9 mouse cellular contexts compared by ENCODE assay signal in genomic region chr4:135985769-135986168, GRCm38 (mm10). TPM values are rescaled to one million over a fixed set of nuclear protein-coding genes. Genes with fewer than 3 reads are reported as not detected.
DNase-seq lines count a peak whose midpoint lies in the region; ATAC-seq and TF ChIP-seq lines count a peak whose summit lies in the region.
"Had no signal": no experiment of that assay in that cellular context is flagged by ENCODE, and none has a peak within 500 bp of the region (broad histone marks: within the 10 kb centered on the region; RNA-seq: fewer than 3 reads in every experiment).

No protein-coding gene starts in this region.

- intact Hi-C loops in left cerebral cortex, adult 2 months (cut with DNase I), result no loop called here

- H3K4me1 ChIP-seq in embryonic facial prominence, embryonic 14.5 days (ENCODE audit: control insufficient read depth, insufficient read depth, low read length), result peaks cover 7% of the 10 kb centered on the region
- H3K4me1 ChIP-seq in intestine, postnatal 0 days (replicated peaks; ENCODE audit: control insufficient read depth, insufficient read depth, low read length), result 0 out of 2 replicates have a peak, but pooled peaks cover 8% of the 10 kb centered on the region
- peaks cover 29% of the 10 kb centered on the region for H3K4me1 ChIP-seq in neural tube, embryonic 13.5 days (replicated peaks)

- DNase-seq in left cerebral cortex, adult 2 months (ENCODE audit: extremely low spot score in 1 of 2, low spot score in 2 of 2), result no peak
- no peak for DNase-seq in left cerebral cortex, adult 18-20 months (ENCODE audit: low spot score in 2 of 2)
- DNase-seq in embryonic facial prominence, embryonic 14.5 days (ENCODE audit: low spot score), result no peak
- DNase-seq in frontal cortex, postnatal 36 days (ENCODE audit: low spot score in 2 of 2), result no peak
- DNase-seq in kidney, postnatal 10 days, result no peak
- DNase-seq in layer of hippocampus, adult 8-10 months (ENCODE audit: low spot score in 2 of 2), result no peak
- DNase-seq: gastrocnemius, postnatal 10 days had no signal

- H3K9ac ChIP-seq in embryonic facial prominence, embryonic 14.5 days (ENCODE audit: low read depth, low read length), result peak overlapping the region; percentile 95
- H3K9ac ChIP-seq in intestine, postnatal 0 days (ENCODE audit: low read depth, low read length), result 0 out of 2 replicates have a peak overlapping the region, but pooled peaks have one; percentile 85
- H3K9ac ChIP-seq in neural tube, embryonic 13.5 days, result peak overlapping the region; percentile 98

- peak overlapping the region; percentile 88 for H3K4me2 ChIP-seq in embryonic facial prominence, embryonic 14.5 days (ENCODE audit: low read depth, low read length)
- H3K4me2 ChIP-seq in intestine, postnatal 0 days (replicated peaks; ENCODE audit: low read depth), result peak overlapping the region; percentile 94
- H3K4me2 ChIP-seq in neural tube, embryonic 13.5 days, result peak overlapping the region; percentile 96

- H3K27ac ChIP-seq in left cerebral cortex, adult 2 months, result no peak overlapping the region
- H3K27ac ChIP-seq in embryonic facial prominence, embryonic 14.5 days (replicated peaks; ENCODE audit: low read depth, low read length), result no peak overlapping the region
- no peak overlapping the region for H3K27ac ChIP-seq in intestine, postnatal 0 days (ENCODE audit: low read depth, low read length)
- H3K27ac ChIP-seq in neural tube, embryonic 13.5 days (replicated peaks), result no peak overlapping the region

- peaks cover 24% of the 10 kb centered on the region for H3K36me3 ChIP-seq in embryonic facial prominence, embryonic 14.5 days (ENCODE audit: control insufficient read depth, insufficient read depth, low read length)
- peaks cover 16% of the 10 kb centered on the region; the same call in 1 of the 2 replicates for H3K36me3 ChIP-seq in intestine, postnatal 0 days (ENCODE audit: control insufficient read depth, insufficient read depth)
- H3K36me3 ChIP-seq in neural tube, embryonic 13.5 days, result peaks cover 37% of the 10 kb centered on the region

- H3K9me3 ChIP-seq in embryonic facial prominence, embryonic 14.5 days (ENCODE audit: control insufficient read depth, low read length), result no peaks in the 10 kb centered on the region
- no peaks in the 10 kb centered on the region for H3K9me3 ChIP-seq in intestine, postnatal 0 days (ENCODE audit: control insufficient read depth)
- H3K9me3 ChIP-seq in neural tube, embryonic 13.5 days, result no peaks in the 10 kb centered on the region

- no peak for ATAC-seq in embryonic facial prominence, embryonic 14.5 days (ENCODE audit: low read depth)
- ATAC-seq in intestine, postnatal 0 days, result no peak
- ATAC-seq in neural tube, embryonic 13.5 days (ENCODE audit: low read depth), result no peak

- WGBS in embryonic facial prominence, embryonic 14.5 days, result 91% methylated on average over 7 of the region's 7 CpGs
- WGBS in intestine, postnatal 0 days, result 75% methylated on average over 7 of the region's 7 CpGs
- 93% methylated on average over 7 of the region's 7 CpGs for WGBS in neural tube, embryonic 13.5 days

- no peak for TF ChIP-seq CTCF in left cerebral cortex, adult 2 months (IDR thresholded peaks at IDR 0.05)
- no peak for TF ChIP-seq CTCF in intestine, postnatal 0 days (IDR thresholded peaks at IDR 0.05; ENCODE audit: low read depth)

- no peaks in the 10 kb centered on the region for H3K27me3 ChIP-seq in embryonic facial prominence, embryonic 14.5 days (replicated peaks; ENCODE audit: control insufficient read depth, insufficient read depth, low read length)
- no peaks in the 10 kb centered on the region for H3K27me3 ChIP-seq in intestine, postnatal 0 days (replicated peaks; ENCODE audit: control insufficient read depth, insufficient read depth, low read length)
- no peaks in the 10 kb centered on the region for H3K27me3 ChIP-seq in neural tube, embryonic 13.5 days

- peak overlapping the region; percentile 93; the same call in 1 of the 2 replicates for H3K4me3 ChIP-seq in left cerebral cortex, adult 2 months
- peak overlapping the region; percentile 99 for H3K4me3 ChIP-seq in embryonic facial prominence, embryonic 14.5 days (ENCODE audit: low read depth, low read length)
- H3K4me3 ChIP-seq in intestine, postnatal 0 days (ENCODE audit: low read depth, low read length), result peak overlapping the region; percentile 89
- peak overlapping the region; percentile 93 for H3K4me3 ChIP-seq in neural tube, embryonic 13.5 days

RNA-seq across cellular contexts. Expression of gene Pithd1, which starts 1.3 kb away (rescaled TPM):
- total RNA-seq in left cerebral cortex, adult 2 months (2021), result 10 to 100 TPM; 75.9 to 95.0 TPM
- total RNA-seq in left cerebral cortex, adult 18-20 months (2021), result 10 to 100 TPM; 93.6 to 94.4 TPM
- 48.3 and 51.4 TPM in 2 replicates for polyA plus RNA-seq in embryonic facial prominence, embryonic 14.5 days (2014; fragmentation: Nextera tagmentation; extraction: Ambion mirVana)
- 56.7 and 57.7 TPM in 2 replicates for polyA plus RNA-seq in intestine, postnatal 0 days (2015; fragmentation: Nextera tagmentation; extraction: Ambion mirVana)
- polyA plus RNA-seq in neural tube, embryonic 13.5 days (2015; fragmentation: Nextera tagmentation; extraction: Ambion mirVana), result 59.0 and 65.1 TPM in 2 replicates
- total RNA-seq in layer of hippocampus, adult 8-10 months (2022), result 10 to 100 TPM; 79.8 to 89.2 (median 83.7) TPM

RNA-seq across cellular contexts. Expression of gene Lypla2, which starts 13.3 kb away (rescaled TPM):
- total RNA-seq in left cerebral cortex, adult 2 months (2021), result 10 to 100 TPM; 92.9 to 96.7 TPM
- 10 to 100 TPM; 94.5 to 97.4 TPM for total RNA-seq in left cerebral cortex, adult 18-20 months (2021)
- 87.6 and 97.8 TPM in 2 replicates for polyA plus RNA-seq in embryonic facial prominence, embryonic 14.5 days (2014; fragmentation: Nextera tagmentation; extraction: Ambion mirVana)
- 90.3 and 94.9 TPM in 2 replicates for polyA plus RNA-seq in intestine, postnatal 0 days (2015; fragmentation: Nextera tagmentation; extraction: Ambion mirVana)
- polyA plus RNA-seq in neural tube, embryonic 13.5 days (2015; fragmentation: Nextera tagmentation; extraction: Ambion mirVana), result 187 and 199 TPM in 2 replicates
- 100 to 1,000 TPM in 2 of 4 experiments, 10 to 100 TPM in 2; 94.3 to 103 (median 98.5) TPM for total RNA-seq in layer of hippocampus, adult 8-10 months (2022)

RNA-seq across cellular contexts. Expression of gene Gale, which starts 22.2 kb away (rescaled TPM):
- 10 to 100 TPM; 22.0 to 22.9 TPM for total RNA-seq in left cerebral cortex, adult 2 months (2021)
- total RNA-seq in left cerebral cortex, adult 18-20 months (2021), result 10 to 100 TPM; 25.0 to 28.0 TPM
- 50.5 and 56.1 TPM in 2 replicates for polyA plus RNA-seq in embryonic facial prominence, embryonic 14.5 days (2014; fragmentation: Nextera tagmentation; extraction: Ambion mirVana)
- 99.5 and 131 TPM in 2 replicates for polyA plus RNA-seq in intestine, postnatal 0 days (2015; fragmentation: Nextera tagmentation; extraction: Ambion mirVana)
- 39.0 and 42.5 TPM in 2 replicates for polyA plus RNA-seq in neural tube, embryonic 13.5 days (2015; fragmentation: Nextera tagmentation; extraction: Ambion mirVana)
- total RNA-seq in layer of hippocampus, adult 8-10 months (2022), result 10 to 100 TPM; 22.3 to 28.1 (median 26.3) TPM

RNA-seq across cellular contexts. Expression of gene Eloa, which starts 35.8 kb away (rescaled TPM):
- 10 to 100 TPM; 25.7 to 26.8 TPM for total RNA-seq in left cerebral cortex, adult 2 months (2021)
- 10 to 100 TPM; 25.6 to 26.0 TPM for total RNA-seq in left cerebral cortex, adult 18-20 months (2021)
- 47.2 and 48.0 TPM in 2 replicates for polyA plus RNA-seq in embryonic facial prominence, embryonic 14.5 days (2014; fragmentation: Nextera tagmentation; extraction: Ambion mirVana)
- polyA plus RNA-seq in intestine, postnatal 0 days (2015; fragmentation: Nextera tagmentation; extraction: Ambion mirVana), result 17.1 and 18.3 TPM in 2 replicates
- polyA plus RNA-seq in neural tube, embryonic 13.5 days (2015; fragmentation: Nextera tagmentation; extraction: Ambion mirVana), result 26.4 and 29.2 TPM in 2 replicates
- total RNA-seq in layer of hippocampus, adult 8-10 months (2022), result 10 to 100 TPM; 26.3 to 30.5 (median 28.8) TPM

RNA-seq across cellular contexts. Expression of gene Hmgcl, which starts 39.5 kb away (rescaled TPM):
- 10 to 100 TPM; 33.4 to 34.1 TPM for total RNA-seq in left cerebral cortex, adult 2 months (2021)
- total RNA-seq in left cerebral cortex, adult 18-20 months (2021), result 10 to 100 TPM; 36.0 to 36.7 TPM
- 81.7 and 89.4 TPM in 2 replicates for polyA plus RNA-seq in embryonic facial prominence, embryonic 14.5 days (2014; fragmentation: Nextera tagmentation; extraction: Ambion mirVana)
- 232 and 235 TPM in 2 replicates for polyA plus RNA-seq in intestine, postnatal 0 days (2015; fragmentation: Nextera tagmentation; extraction: Ambion mirVana)
- 58.2 and 59.6 TPM in 2 replicates for polyA plus RNA-seq in neural tube, embryonic 13.5 days (2015; fragmentation: Nextera tagmentation; extraction: Ambion mirVana)
- total RNA-seq in layer of hippocampus, adult 8-10 months (2022), result 10 to 100 TPM; 34.6 to 39.1 (median 37.6) TPM
